Mouse (Mus musculus) bone marrow, adult 2 months (tissue): ENCODE data around the gene Smyd3. TPM values are rescaled to one million over a fixed set of nuclear protein-coding genes. Genes with fewer than 3 reads are reported as not detected.

Experiments used
- H3K27ac ChIP-seq: fragments of 200-500 bp; 2 replicates; pipeline ENCODE4 v1.5.1; 2012; ENCODE audit warnings: low read depth, mild to moderate bottlenecking, control low read depth, inconsistent platforms, low read length; ENCODE audit not compliant: control insufficient read depth, poor library complexity, insufficient read depth
- H3K4me1 ChIP-seq: fragments of 200-500 bp; 2 replicates; pipeline ENCODE4 v1.6.1; 2011; ENCODE audit warnings: low read length; ENCODE audit not compliant: control insufficient read depth, insufficient read depth
- H3K4me3 ChIP-seq: fragments of 200-500 bp; replicated peaks from 2 replicates; pipeline ENCODE3; 2011; ENCODE audit warnings: mild to moderate bottlenecking, low read depth, low read length, control low read depth; ENCODE audit not compliant: control insufficient read depth
- CTCF ChIP-seq: fragments of 200-500 bp; IDR thresholded peaks from 2 replicates; pipeline ENCODE4 v1.5.1; 2011; ENCODE audit warnings: low read length, control low read depth; ENCODE audit not compliant: control insufficient read depth, insufficient read depth
- POLR2A ChIP-seq: fragments of 200-500 bp; IDR thresholded peaks from 2 replicates; pipeline ENCODE4 v1.6.1; 2011; ENCODE audit warnings: low read depth, mild to moderate bottlenecking, control low read depth, low read length, borderline replicate concordance; ENCODE audit not compliant: control insufficient read depth
- WGBS: fragments of 180-500 bp; shearing (Covaris S2); methylation state at CpG from one replicate; pipeline ENCODE4 v1.1.7; 2018; 5-methylcytosine and 5-hydroxymethylcytosine counted together
- polyA plus RNA-seq: library from polyadenylated mRNA; stranded (reverse); fragments of >200 nt; gene quantifications from 2 replicates; pipeline ENCODE4 v1.2.4, GENCODE M21; 2011; ENCODE audit warnings: low replicate concordance; ENCODE audit not compliant: missing spikeins, insufficient read depth, insufficient read length

Gene Smyd3
- polyA plus RNA-seq, 1 experiment: 20.8 TPM

GRCm38 (mm10) chr1:179220290-179220689 lies 297.6 kb downstream of the Smyd3 start:
- no peak overlapping the region for H3K4me3 ChIP-seq
- WGBS: 56% methylated on average over 1 of the region's 1 CpGs
- TF ChIP-seq CTCF (no peak), POLR2A (no peak)

GRCm38 (mm10) chr1:179218061-179218460 lies 299.8 kb downstream of the Smyd3 start:
- 42% methylated on average over 5 of the region's 5 CpGs for WGBS
- H3K27ac ChIP-seq: no peak overlapping the region
- TF ChIP-seq POLR2A (no peak), CTCF (no peak)
- H3K4me1 ChIP-seq: no peaks in the 10 kb centered on the region; the same call in 1 of the 2 replicates
- no peak overlapping the region for H3K4me3 ChIP-seq

More at GRCm38 (mm10) chr1:179220290-179220689, 297.6 kb downstream of the Smyd3 start:
- Histone ChIP-seq H3K4me1 (no peaks in the 10 kb centered on the region; the same call in 1 of the 2 replicates), H3K27ac (no peak overlapping the region)

GRCm38 (mm10) chr1:179217036-179217435 lies 300.8 kb downstream of the Smyd3 start:
- H3K4me3 ChIP-seq: no peak overlapping the region
- TF ChIP-seq CTCF (no peak), POLR2A (no peak)
- no peak overlapping the region for H3K27ac ChIP-seq
- 75% methylated on average over 4 of the region's 4 CpGs for WGBS
- no peaks in the 10 kb centered on the region; the same call in 1 of the 2 replicates for H3K4me1 ChIP-seq

- H3K4me3 ChIP-seq: no peak overlapping the region
- no peaks in the 10 kb centered on the region; the same call in 1 of the 2 replicates for H3K4me1 ChIP-seq
- TF ChIP-seq CTCF (no peak), POLR2A (no peak)
- H3K27ac ChIP-seq: no peak overlapping the region
- 85% methylated on average over 9 of the region's 9 CpGs for WGBS
Measured at GRCm38 (mm10) chr1:179213381-179213780, 304.5 kb downstream of the Smyd3 start.

GRCm38 (mm10) chr1:179212295-179212694 lies 305.5 kb downstream of the Smyd3 start:
- TF ChIP-seq CTCF (no peak), POLR2A (no peak)
- Histone ChIP-seq H3K27ac (no peak overlapping the region), H3K4me3 (no peak overlapping the region), H3K4me1 (no peaks in the 10 kb centered on the region; the same call in 1 of the 2 replicates)
- 51% methylated on average over 7 of the region's 7 CpGs for WGBS

- WGBS: 44% methylated on average over 4 of the region's 4 CpGs
- no peaks in the 10 kb centered on the region; the same call in 1 of the 2 replicates for H3K4me1 ChIP-seq
- TF ChIP-seq POLR2A (no peak), CTCF (no peak)
- H3K4me3 ChIP-seq: no peak overlapping the region
- no peak overlapping the region for H3K27ac ChIP-seq
Measured at GRCm38 (mm10) chr1:179211313-179211712, 306.5 kb downstream of the Smyd3 start.

GRCm38 (mm10) chr1:179207846-179208595 lies 309.8 kb downstream of the Smyd3 start:
- no peak for TF ChIP-seq POLR2A
- no peak for TF ChIP-seq CTCF
- Histone ChIP-seq H3K4me1 (no peaks in the 10 kb centered on the region), H3K27ac (no peak overlapping the region), H3K4me3 (no peak overlapping the region)
- WGBS: 84% methylated on average over 12 of the region's 12 CpGs

GRCm38 (mm10) chr1:179207180-179207741 lies 310.6 kb downstream of the Smyd3 start:
- no peak overlapping the region for H3K27ac ChIP-seq
- no peak for TF ChIP-seq POLR2A
- H3K4me1 ChIP-seq: no peaks in the 10 kb centered on the region
- WGBS: 81% methylated on average over 9 of the region's 9 CpGs
- no peak overlapping the region for H3K4me3 ChIP-seq
